Mouse (Mus musculus) limb, embryonic 11.5 days (tissue): ENCODE measurements around the gene Ccdc181. TPM values are rescaled to one million over a fixed set of nuclear protein-coding genes. Genes with fewer than 3 reads are reported as not detected.
"Not testable (repeated sequence)": the region's sequence is repeated elsewhere in the genome, so short reads cannot be mapped to it uniquely, and the experiment has no call there.

Source experiments
- ATAC-seq: fragments of 200-750 bp; cut with Nextera tagmentation; 2 replicates; pipeline ENCODE4 v1.8.0; 2017; ENCODE audit warnings: low read depth; ENCODE audit not compliant: insufficient number of reproducible peaks, low FRiP score, low TSS enrichment
- DNase-seq: peaks from one replicate; pipeline ENCODE4 v3.0.0-alpha.2; 2015; ENCODE audit warnings: low spot score
- H3K27ac ChIP-seq: fragments of 300-500 bp; sonication (generic); replicated peaks from 2 replicates; pipeline ENCODE4 v1.5.1; 2014; ENCODE audit warnings: low read depth, mild to moderate bottlenecking, low read length
- H3K27me3 ChIP-seq: fragments of 300-500 bp; sonication (generic); 2 replicates; pipeline ENCODE4 v1.6.1; 2014; ENCODE audit warnings: mild to moderate bottlenecking, low read length, mixed read lengths; ENCODE audit not compliant: control insufficient read depth, insufficient read depth
- H3K36me3 ChIP-seq: fragments of 300-500 bp; sonication (generic); 2 replicates; pipeline ENCODE4 v1.6.1; 2014; ENCODE audit warnings: mild to moderate bottlenecking, low read length, moderate library complexity, mixed read lengths; ENCODE audit not compliant: control insufficient read depth, insufficient read depth
- H3K4me1 ChIP-seq: fragments of 300-500 bp; sonication (generic); 2 replicates; pipeline ENCODE4 v1.6.1; 2014; ENCODE audit warnings: low read length, mixed read lengths; ENCODE audit not compliant: control insufficient read depth, insufficient read depth
- H3K4me2 ChIP-seq: fragments of 300-500 bp; sonication (generic); 2 replicates; pipeline ENCODE4 v1.6.1; 2014; ENCODE audit warnings: low read depth, mild to moderate bottlenecking, moderate library complexity; ENCODE audit not compliant: severe bottlenecking
- H3K4me3 ChIP-seq: fragments of 300-500 bp; sonication (generic); 2 replicates; pipeline ENCODE4 v1.5.1; 2014; ENCODE audit warnings: low read depth, low read length
- H3K9ac ChIP-seq: fragments of 300-500 bp; sonication (generic); 2 replicates; pipeline ENCODE4 v1.6.1; 2014; ENCODE audit warnings: mild to moderate bottlenecking, low read length
- H3K9me3 ChIP-seq: fragments of 300-500 bp; sonication (generic); 2 replicates; pipeline ENCODE4 v1.6.1; 2016; ENCODE audit warnings: low read length; ENCODE audit not compliant: control insufficient read depth
- WGBS: fragments of 180-500 bp; shearing (Covaris S2); extraction: QIAGEN DNeasy Blood & Tissue Kit; methylation state at CpG from one replicate; pipeline ENCODE4 v1.1.7; 2014; 5-methylcytosine and 5-hydroxymethylcytosine counted together
- polyA plus RNA-seq: library from polyadenylated mRNA; unstranded; fragments of >200 nt; fragmentation: Nextera tagmentation; extraction: Ambion mirVana; gene quantifications from 2 replicates; pipeline ENCODE4 v1.2.1, GENCODE M21; 2014

Ccdc181 gene
- polyA plus RNA-seq: 8.7 and 10.2 TPM in 2 replicates

DNA sequence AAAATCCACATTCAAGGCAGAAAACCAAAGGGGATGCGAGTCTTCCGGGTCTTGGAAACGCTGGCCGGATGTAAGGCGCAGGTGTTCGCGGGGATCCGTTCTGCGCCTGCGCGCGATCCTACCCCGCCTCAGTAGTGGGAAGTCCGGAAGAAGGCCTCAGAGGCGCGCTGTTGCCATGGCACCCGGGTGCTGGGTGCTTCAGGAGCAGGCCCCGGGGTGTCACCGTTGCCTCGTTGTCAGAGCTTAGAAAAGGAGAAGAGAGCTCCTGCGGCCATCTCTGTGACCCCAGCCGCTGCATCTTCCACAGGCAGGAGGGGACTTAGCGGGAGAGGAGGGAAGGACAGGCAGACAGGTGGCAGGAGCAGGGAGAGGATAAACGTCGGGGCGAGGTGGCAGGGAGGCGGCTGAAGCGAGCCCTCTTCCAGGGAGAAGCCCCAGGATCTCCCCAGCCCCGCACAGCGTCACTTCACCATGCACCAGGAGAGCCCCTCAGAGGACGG lies at the start of gene Ccdc181:
Gene Ccdc181, plus strand, starts transcription at position 131 of the 500 bp plus-strand sequence.
- Histone ChIP-seq H3K27ac (no peak within 1 kb of the TSS), H3K36me3 (no peaks in the 10 kb centered on the region), H3K9ac (peak within 1 kb of the TSS; percentile 70), H3K27me3 (no peaks in the 10 kb centered on the region), H3K4me3 (peak within 1 kb of the TSS; percentile 59), H3K4me2 (peak within 1 kb of the TSS; percentile 90), H3K9me3 (no peaks in the 10 kb centered on the region), H3K4me1 (no peaks in the 10 kb centered on the region)
- DNase-seq (peak; percentile 90), ATAC-seq (peak; percentile 92)
- WGBS: under 1% methylated on average over 31 of the region's 31 CpGs

- DNase-seq, H3K4me3 ChIP-seq, H3K27ac ChIP-seq, H3K4me1 ChIP-seq, H3K27me3 ChIP-seq, H3K36me3 ChIP-seq, ATAC-seq, H3K9ac ChIP-seq, H3K4me2 ChIP-seq, H3K9me3 ChIP-seq: not testable (repeated sequence)
- WGBS: 86% methylated on average over 2 of the region's 4 CpGs
Observed at GRCm38 (mm10) chr1:164231937-164232570, 43.3 kb upstream of the Ccdc181 start.

GRCm38 (mm10) chr1:164233447-164233846 lies 41.9 kb upstream of the Ccdc181 start:
- Histone ChIP-seq H3K4me2 (no peak overlapping the region), H3K4me1 (no peaks in the 10 kb centered on the region), H3K27me3 (no peaks in the 10 kb centered on the region), H3K36me3 (no peaks in the 10 kb centered on the region), H3K9ac (no peak overlapping the region), H3K27ac (no peak overlapping the region), H3K9me3 (no peaks in the 10 kb centered on the region), H3K4me3 (no peak overlapping the region)
- DNase-seq: no peak
- ATAC-seq: peak; percentile 54; the same call in 1 of the 2 replicates
- 74% methylated on average over 1 of the region's 1 CpGs for WGBS

- no peak overlapping the region for H3K9ac ChIP-seq
- DNase-seq (no peak), ATAC-seq (no peak)
- H3K4me2 ChIP-seq: no peak overlapping the region
- no peak overlapping the region for H3K4me3 ChIP-seq
- H3K4me1 ChIP-seq: no peaks in the 10 kb centered on the region
- no peaks in the 10 kb centered on the region for H3K27me3 ChIP-seq
- H3K36me3 ChIP-seq: no peaks in the 10 kb centered on the region
- 64% methylated on average over 7 of the region's 7 CpGs for WGBS
- H3K9me3 ChIP-seq: no peaks in the 10 kb centered on the region
- H3K27ac ChIP-seq: no peak overlapping the region
Observed at GRCm38 (mm10) chr1:164235078-164235477, 40.3 kb upstream of the Ccdc181 start.

GRCm38 (mm10) chr1:164236078-164236477 lies 39.3 kb upstream of the Ccdc181 start:
- Histone ChIP-seq H3K4me1 (no peaks in the 10 kb centered on the region), H3K4me3 (no peak overlapping the region), H3K4me2 (no peak overlapping the region), H3K9me3 (no peaks in the 10 kb centered on the region), H3K27me3 (no peaks in the 10 kb centered on the region), H3K9ac (no peak overlapping the region), H3K36me3 (no peaks in the 10 kb centered on the region), H3K27ac (no peak overlapping the region)
- 78% methylated on average over 7 of the region's 7 CpGs for WGBS
- DNase-seq (no peak), ATAC-seq (no peak)

- Histone ChIP-seq H3K4me2 (no peak overlapping the region), H3K27ac (no peak overlapping the region), H3K9ac (no peak overlapping the region), H3K27me3 (no peaks in the 10 kb centered on the region), H3K4me1 (no peaks in the 10 kb centered on the region), H3K36me3 (no peaks in the 10 kb centered on the region), H3K4me3 (no peak overlapping the region), H3K9me3 (no peaks in the 10 kb centered on the region)
- no peak for ATAC-seq
- DNase-seq: no peak
- 80% methylated on average over 2 of the region's 2 CpGs for WGBS
Observed at GRCm38 (mm10) chr1:164241494-164241893, 33.9 kb upstream of the Ccdc181 start.

DNA sequence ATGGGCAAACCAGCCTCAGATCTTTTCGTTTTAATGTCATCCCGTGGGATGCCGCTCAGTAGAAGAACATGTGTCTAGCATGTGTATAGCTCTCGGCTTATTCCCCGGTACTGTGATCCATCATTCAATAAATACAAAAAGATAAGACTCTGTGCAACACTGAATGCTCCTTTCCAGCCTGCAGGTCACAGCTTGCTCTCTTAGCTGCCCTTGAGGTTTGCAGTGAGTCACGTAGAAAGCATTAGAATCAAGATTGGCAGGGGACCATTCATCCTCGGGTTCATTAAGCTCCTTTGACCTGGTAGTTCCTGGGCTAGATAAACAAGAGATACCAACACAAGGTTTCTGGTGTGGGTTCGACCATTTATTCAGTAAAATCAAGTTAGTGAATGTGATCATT lies 32.6 kb upstream of the Ccdc181 start:
- Histone ChIP-seq H3K4me1 (peaks cover 2% of the 10 kb centered on the region; the same call in 1 of the 2 replicates), H3K27ac (no peak overlapping the region), H3K27me3 (no peaks in the 10 kb centered on the region), H3K9me3 (no peaks in the 10 kb centered on the region), H3K36me3 (no peaks in the 10 kb centered on the region), H3K9ac (no peak overlapping the region), H3K4me2 (no peak overlapping the region), H3K4me3 (no peak overlapping the region)
- no peak for DNase-seq
- ATAC-seq: no peak
- 78% methylated on average over 8 of the region's 8 CpGs for WGBS

DNA sequence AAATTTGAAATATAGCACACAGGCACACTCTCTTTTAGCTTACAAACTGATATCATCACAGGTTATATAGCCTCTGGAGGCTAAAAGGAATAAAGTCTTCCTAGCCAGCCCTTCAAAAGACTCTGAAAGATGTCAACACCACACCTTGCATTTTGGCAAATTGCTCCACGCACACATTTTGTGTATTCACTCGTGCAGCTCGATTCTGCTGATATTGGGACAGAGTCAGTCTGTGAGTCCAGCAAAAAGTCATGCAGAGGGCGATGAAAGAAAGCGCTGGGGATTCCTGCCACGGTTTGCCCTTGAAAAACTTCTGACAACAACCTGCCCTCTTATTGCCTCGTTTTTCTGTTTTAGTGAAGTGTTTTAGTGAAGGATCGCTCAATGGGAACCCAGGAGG lies 27.9 kb upstream of the Ccdc181 start:
- H3K4me3 ChIP-seq: peak overlapping the region; percentile 1; the same call in 1 of the 2 replicates

More for the DNA sequence above, 27.9 kb upstream of the Ccdc181 start:
- H3K27me3 ChIP-seq: no peaks in the 10 kb centered on the region
- H3K9me3 ChIP-seq: no peaks in the 10 kb centered on the region
- WGBS: 44% methylated on average over 8 of the region's 8 CpGs
- DNase-seq (no peak), ATAC-seq (no peak)
- H3K4me1 ChIP-seq: peaks cover 14% of the 10 kb centered on the region
- peak overlapping the region; percentile 49; the same call in 1 of the 2 replicates for H3K9ac ChIP-seq
- peak overlapping the region; percentile 48; the same call in 1 of the 2 replicates for H3K4me2 ChIP-seq
- no peak overlapping the region for H3K27ac ChIP-seq
- H3K36me3 ChIP-seq: no peaks in the 10 kb centered on the region
